Mouse (Mus musculus): ENCODE measurements around the gene Kcnc1.

- no peak for TF ChIP-seq CTCF (conservative IDR thresholded peaks at IDR 0.05; ENCODE audit: low read length)
- no peak for TF ChIP-seq NANOG (IDR thresholded peaks at IDR 0.05; ENCODE audit: borderline replicate concordance, low read length)
- TF ChIP-seq POU5F1 (IDR thresholded peaks at IDR 0.05; ENCODE audit: borderline replicate concordance, low read length) = no peak
Observed at GRCm38 (mm10) chr7:46477456-46477855, 81.2 kb downstream of the Kcnc1 start.
